Mouse (Mus musculus) embryonic facial prominence, embryonic 11.5 days (tissue): ENCODE measurements around the gene Muc13. TPM values are rescaled to one million over a fixed set of nuclear protein-coding genes. Genes with fewer than 3 reads are reported as not detected.

Experiments
- ATAC-seq: fragments of 200-750 bp; cut with Nextera tagmentation; replicated peaks from 2 replicates; pipeline ENCODE4 v1.8.0; 2017; ENCODE audit warnings: low read depth; ENCODE audit not compliant: insufficient number of reproducible peaks, low FRiP score, low TSS enrichment
- DNase-seq: peaks from one replicate; pipeline ENCODE4 v3.0.0-alpha.2; 2015; ENCODE audit warnings: low spot score
- H3K27ac ChIP-seq: fragments of 300-500 bp; sonication (generic); replicated peaks from 2 replicates; pipeline ENCODE4 v1.5.1; 2014; ENCODE audit warnings: mild to moderate bottlenecking, low read depth, low read length, control low read depth
- H3K27me3 ChIP-seq: fragments of 300-500 bp; sonication (generic); 2 replicates; pipeline ENCODE4 v1.6.1; 2014; ENCODE audit warnings: mild to moderate bottlenecking, low read length, moderate library complexity, mixed read lengths; ENCODE audit not compliant: control insufficient read depth, insufficient read depth
- H3K36me3 ChIP-seq: fragments of 300-500 bp; sonication (generic); replicated peaks from 2 replicates; pipeline ENCODE4 v1.6.1; 2014; ENCODE audit warnings: low read depth, mild to moderate bottlenecking, low read length, moderate library complexity, mixed read lengths; ENCODE audit not compliant: control insufficient read depth, insufficient read depth
- H3K4me1 ChIP-seq: fragments of 300-500 bp; sonication (generic); 2 replicates; pipeline ENCODE4 v1.6.1; 2014; ENCODE audit warnings: low read length, mixed read lengths; ENCODE audit not compliant: control insufficient read depth, insufficient read depth
- H3K4me2 ChIP-seq: fragments of 300-500 bp; sonication (generic); 2 replicates; pipeline ENCODE4 v1.6.1; 2014; ENCODE audit warnings: low read depth, mild to moderate bottlenecking, control low read depth, low read length, moderate library complexity
- H3K4me3 ChIP-seq: fragments of 300-500 bp; sonication (generic); 2 replicates; pipeline ENCODE4 v1.5.1; 2014; ENCODE audit warnings: low read depth, low read length, control low read depth
- H3K9ac ChIP-seq: fragments of 300-500 bp; sonication (generic); replicated peaks from 2 replicates; pipeline ENCODE4 v1.6.1; 2014; ENCODE audit warnings: mild to moderate bottlenecking, control low read depth, low read length
- H3K9me3 ChIP-seq: fragments of 300-500 bp; sonication (generic); replicated peaks from 2 replicates; pipeline ENCODE4 v1.6.1; 2016; ENCODE audit warnings: mild to moderate bottlenecking, low read length, inconsistent platforms, mixed read lengths; ENCODE audit not compliant: control insufficient read depth
- WGBS: fragments of 180-500 bp; shearing (Covaris S2); extraction: QIAGEN DNeasy Blood & Tissue Kit; methylation state at CpG from one replicate; pipeline ENCODE4 v1.1.7; 2014; 5-methylcytosine and 5-hydroxymethylcytosine counted together
- polyA plus RNA-seq: library from polyadenylated mRNA; unstranded; fragments of >200 nt; fragmentation: Nextera tagmentation; extraction: Ambion mirVana; gene quantifications from 2 replicates; pipeline ENCODE4 v1.2.1, GENCODE M21; 2014

The Muc13 gene
- polyA plus RNA-seq, 1 experiment from 2014 or later: 0.34 TPM

- WGBS: 67% methylated on average over 12 of the region's 12 CpGs
- no peak overlapping the region for H3K27ac ChIP-seq
- no peak overlapping the region for H3K9ac ChIP-seq
- no peaks in the 10 kb centered on the region for H3K9me3 ChIP-seq
- peak; percentile 71 for DNase-seq
- no peaks in the 10 kb centered on the region for H3K4me1 ChIP-seq
- H3K27me3 ChIP-seq: no peaks in the 10 kb centered on the region
- 0 out of 2 replicates have a peak, but pooled peaks have one; percentile 56 for ATAC-seq
- no peak overlapping the region for H3K4me2 ChIP-seq
- no peaks in the 10 kb centered on the region for H3K36me3 ChIP-seq
- no peak overlapping the region for H3K4me3 ChIP-seq
Observed at GRCm38 (mm10) chr16:33764501-33765193, 29.2 kb upstream of the Muc13 start.

GRCm38 (mm10) chr16:33765477-33765876 lies 28.4 kb upstream of the Muc13 start:
- Histone ChIP-seq H3K9me3 (no peaks in the 10 kb centered on the region), H3K9ac (no peak overlapping the region), H3K27me3 (no peaks in the 10 kb centered on the region), H3K27ac (no peak overlapping the region), H3K4me2 (no peak overlapping the region), H3K36me3 (no peaks in the 10 kb centered on the region), H3K4me1 (no peaks in the 10 kb centered on the region), H3K4me3 (no peak overlapping the region)
- DNase-seq (no peak), ATAC-seq (no peak)
- WGBS: 90% methylated on average over 2 of the region's 2 CpGs

GRCm38 (mm10) chr16:33766309-33766708 lies 27.5 kb upstream of the Muc13 start:
- ATAC-seq (no peak), DNase-seq (no peak)
- no peaks in the 10 kb centered on the region for H3K27me3 ChIP-seq
- H3K4me3 ChIP-seq: no peak overlapping the region
- no peak overlapping the region for H3K27ac ChIP-seq
- 84% methylated on average over 12 of the region's 12 CpGs for WGBS
- no peaks in the 10 kb centered on the region for H3K4me1 ChIP-seq
- no peaks in the 10 kb centered on the region for H3K36me3 ChIP-seq
- no peaks in the 10 kb centered on the region for H3K9me3 ChIP-seq
- H3K9ac ChIP-seq: no peak overlapping the region
- no peak overlapping the region for H3K4me2 ChIP-seq

GRCm38 (mm10) chr16:33766757-33767156 lies 27.1 kb upstream of the Muc13 start:
- Histone ChIP-seq H3K9ac (no peak overlapping the region), H3K9me3 (no peaks in the 10 kb centered on the region), H3K4me3 (no peak overlapping the region), H3K27ac (no peak overlapping the region), H3K4me1 (no peaks in the 10 kb centered on the region), H3K4me2 (no peak overlapping the region), H3K36me3 (no peaks in the 10 kb centered on the region), H3K27me3 (no peaks in the 10 kb centered on the region)
- WGBS: 70% methylated on average over 15 of the region's 15 CpGs
- no peak for ATAC-seq
- no peak for DNase-seq

- no peak overlapping the region for H3K4me3 ChIP-seq
- ATAC-seq: no peak
Observed at GRCm38 (mm10) chr16:33768491-33769278, 25.2 kb upstream of the Muc13 start.

GRCm38 (mm10) chr16:33769848-33770247 lies 24.0 kb upstream of the Muc13 start:
- no peak for DNase-seq
- no peak overlapping the region for H3K9ac ChIP-seq
- H3K36me3 ChIP-seq: no peaks in the 10 kb centered on the region
- no peak overlapping the region for H3K4me2 ChIP-seq
- H3K4me3 ChIP-seq: no peak overlapping the region
- WGBS: 92% methylated on average over 7 of the region's 7 CpGs
- H3K27ac ChIP-seq: no peak overlapping the region
- ATAC-seq: no peak
- H3K4me1 ChIP-seq: no peaks in the 10 kb centered on the region
- no peaks in the 10 kb centered on the region for H3K27me3 ChIP-seq
- no peaks in the 10 kb centered on the region for H3K9me3 ChIP-seq

More at GRCm38 (mm10) chr16:33768491-33769278, 25.2 kb upstream of the Muc13 start:
- Histone ChIP-seq H3K4me2 (no peak overlapping the region), H3K36me3 (no peaks in the 10 kb centered on the region), H3K4me1 (no peaks in the 10 kb centered on the region), H3K9me3 (no peaks in the 10 kb centered on the region), H3K27me3 (no peaks in the 10 kb centered on the region), H3K27ac (no peak overlapping the region), H3K9ac (no peak overlapping the region)
- 90% methylated on average over 3 of the region's 3 CpGs for WGBS
- DNase-seq: no peak

- Histone ChIP-seq H3K4me1 (no peaks in the 10 kb centered on the region), H3K27ac (no peak overlapping the region), H3K4me3 (no peak overlapping the region), H3K9ac (no peak overlapping the region), H3K4me2 (no peak overlapping the region), H3K36me3 (no peaks in the 10 kb centered on the region), H3K27me3 (no peaks in the 10 kb centered on the region), H3K9me3 (no peaks in the 10 kb centered on the region)
- ATAC-seq: no peak
- DNase-seq: no peak
- 93% methylated on average over 4 of the region's 4 CpGs for WGBS
Observed at GRCm38 (mm10) chr16:33770778-33771454, 22.9 kb upstream of the Muc13 start.

GRCm38 (mm10) chr16:33772809-33773208 lies 21.0 kb upstream of the Muc13 start:
- 86% methylated on average over 5 of the region's 5 CpGs for WGBS
- no peak for ATAC-seq
- H3K4me3 ChIP-seq: no peak overlapping the region

More at GRCm38 (mm10) chr16:33772809-33773208, 21.0 kb upstream of the Muc13 start:
- H3K27me3 ChIP-seq: no peaks in the 10 kb centered on the region
- no peaks in the 10 kb centered on the region for H3K36me3 ChIP-seq
- no peak overlapping the region for H3K4me2 ChIP-seq
- no peak overlapping the region for H3K9ac ChIP-seq
- H3K27ac ChIP-seq: no peak overlapping the region
- H3K4me1 ChIP-seq: no peaks in the 10 kb centered on the region
- no peak for DNase-seq
- no peaks in the 10 kb centered on the region for H3K9me3 ChIP-seq
